Mouse (Mus musculus) gastrocnemius, adult 2 months (tissue): ENCODE measurements at regions not wholly inside any gene's neighbourhood (a gene's known extent, or its start where the extent isn't known, plus 50 kb on each side); places are given as distances from the start of the nearest gene placed in this dataset.

Experiments used
- DNase-seq: peaks from one replicate; pipeline ENCODE4 v3.0.0; 2022
- H3K27ac ChIP-seq: fragments of 200-600 bp; 2 replicates; pipeline ENCODE4 v1.8.1; 2022; ENCODE audit warnings: mild to moderate bottlenecking
- H3K4me3 ChIP-seq: fragments of 200-600 bp; 2 replicates; pipeline ENCODE4 v1.8.1; 2022; ENCODE audit warnings: mild to moderate bottlenecking, moderate library complexity
- CTCF ChIP-seq: fragments of 200-600 bp; IDR thresholded peaks from 2 replicates; pipeline ENCODE4 v1.8.1; 2022; ENCODE audit warnings: antibody characterized with exemption, mild to moderate bottlenecking, moderate library complexity
- intact Hi-C: fragments of 180-260 bp; cut with DNase I; formaldehyde crosslinking; loops from one replicate; pipeline ENCODE4 v1.15.1; 2025

- intact Hi-C loops: no loop called here
- DNase-seq: no peak
- H3K27ac ChIP-seq: no peak overlapping the region
- TF ChIP-seq CTCF: peak; percentile 37
- no peak overlapping the region for H3K4me3 ChIP-seq
Measured at GRCm38 (mm10) chr1:89207306-89207705, 137.1 kb downstream of the Sh3bp4 start.

GRCm38 (mm10) chr1:89211116-89211515, 140.9 kb downstream of the Sh3bp4 start:
- no peak overlapping the region for H3K4me3 ChIP-seq
- DNase-seq: no peak
- intact Hi-C loops: no loop called here
- no peak for TF ChIP-seq CTCF
- H3K27ac ChIP-seq: no peak overlapping the region

- intact Hi-C loops: no loop called here
- H3K4me3 ChIP-seq: no peak overlapping the region
- no peak overlapping the region for H3K27ac ChIP-seq
- DNase-seq: no peak
- TF ChIP-seq CTCF: no peak
Measured at GRCm38 (mm10) chr1:89228426-89228825, 158.2 kb downstream of the Sh3bp4 start.

GRCm38 (mm10) chr1:89231756-89232155, 161.5 kb downstream of the Sh3bp4 start:
- Histone ChIP-seq H3K27ac (peak overlapping the region; percentile 68; the same call in 1 of the 2 replicates), H3K4me3 (no peak overlapping the region)
- intact Hi-C loops: loop anchor here (5.0 kb wide), 2 partner anchors 221 to 376 kb away; partner anchors contain the start of gene Agap1
- peak; percentile 73 for DNase-seq
- TF ChIP-seq CTCF: peak; percentile 14; the same call in 1 of the 2 replicates

- no peak for DNase-seq
- H3K27ac ChIP-seq: no peak overlapping the region
- TF ChIP-seq CTCF: peak; percentile 23; the same call in 1 of the 2 replicates
- intact Hi-C loops: loop anchor here (5.0 kb wide), 2 partner anchors 220 to 375 kb away; partner anchors contain the start of gene Agap1
- no peak overlapping the region for H3K4me3 ChIP-seq
Measured at GRCm38 (mm10) chr1:89232391-89232790, 162.2 kb downstream of the Sh3bp4 start.

GRCm38 (mm10) chr1:89234895-89235294, 164.7 kb downstream of the Sh3bp4 start:
- DNase-seq: no peak
- no peak for TF ChIP-seq CTCF

GRCm38 (mm10) chr1:89235296-89235695, 165.1 kb downstream of the Sh3bp4 start:
- peak; percentile 67 for TF ChIP-seq CTCF
- intact Hi-C loops: loop anchor here (1.0 to 5.0 kb wide), 3 partner anchors 286 to 392 kb away; no protein-coding TSS in a partner anchor
- DNase-seq: peak; percentile 62
- Histone ChIP-seq H3K27ac (no peak overlapping the region), H3K4me3 (no peak overlapping the region)

More at GRCm38 (mm10) chr1:89234895-89235294, 164.7 kb downstream of the Sh3bp4 start:
- intact Hi-C loops: loop anchor here (1.0 to 5.0 kb wide), 5 partner anchors 217 to 392 kb away; partner anchors contain the start of gene Agap1
- Histone ChIP-seq H3K4me3 (no peak overlapping the region), H3K27ac (no peak overlapping the region)

GRCm38 (mm10) chr1:89237696-89238095, 167.5 kb downstream of the Sh3bp4 start:
- intact Hi-C loops: loop anchor here (5.0 kb wide), 1 partner anchor 390 kb away; no protein-coding TSS in a partner anchor
- no peak for TF ChIP-seq CTCF
- Histone ChIP-seq H3K4me3 (no peak overlapping the region), H3K27ac (no peak overlapping the region)
- no peak for DNase-seq

GRCm38 (mm10) chr1:89244598-89244997, 174.4 kb downstream of the Sh3bp4 start:
- no peak overlapping the region for H3K27ac ChIP-seq
- DNase-seq: no peak
- no peak for TF ChIP-seq CTCF
- H3K4me3 ChIP-seq: no peak overlapping the region
- intact Hi-C loops: no loop called here

- intact Hi-C loops: no loop called here
- DNase-seq: no peak
- Histone ChIP-seq H3K4me3 (no peak overlapping the region), H3K27ac (no peak overlapping the region)
- no peak for TF ChIP-seq CTCF
Measured at GRCm38 (mm10) chr1:89245202-89246003, 175.2 kb downstream of the Sh3bp4 start.

- TF ChIP-seq CTCF: no peak
- DNase-seq: no peak
- no peak overlapping the region for H3K4me3 ChIP-seq
- no peak overlapping the region for H3K27ac ChIP-seq
- intact Hi-C loops: no loop called here
Measured at GRCm38 (mm10) chr1:89251753-89252152, 181.5 kb downstream of the Sh3bp4 start.

GRCm38 (mm10) chr1:89252528-89252927, 182.3 kb downstream of the Sh3bp4 start:
- TF ChIP-seq CTCF: no peak
- Histone ChIP-seq H3K27ac (no peak overlapping the region), H3K4me3 (no peak overlapping the region)
- DNase-seq: no peak
- intact Hi-C loops: no loop called here

GRCm38 (mm10) chr1:89257945-89258344, 187.7 kb downstream of the Sh3bp4 start:
- Histone ChIP-seq H3K4me3 (no peak overlapping the region), H3K27ac (no peak overlapping the region)
- no peak for TF ChIP-seq CTCF
- no peak for DNase-seq
- intact Hi-C loops: no loop called here
